Mouse (Mus musculus): ENCODE measurements around the gene Efemp2.

- TF ChIP-seq POLR2A (IDR thresholded peaks at IDR 0.05; ENCODE audit: low read depth, low read length): peak; percentile 43; the same call in 1 of the 2 replicates
- TF ChIP-seq CTCF (IDR thresholded peaks at IDR 0.05; ENCODE audit: borderline replicate concordance, insufficient read depth, low read length): no peak
These were observed 11.6 kb downstream of the Efemp2 start for GRCm38 (mm10) chr19:5485371-5485770.

Data from embryonic fibroblast, embryonic 13.5 days (primary cell).